Mouse (Mus musculus) neutrophil, adult 65 days (primary cell): ENCODE data around the gene Trappc11. TPM values are rescaled to one million over a fixed set of nuclear protein-coding genes. Genes with fewer than 3 reads are reported as not detected.

Experiments
- total RNA-seq: library from RNA; stranded (reverse); gene quantifications from 2 replicates; pipeline ENCODE4 v1.2.4, GENCODE M21; 2023

The Trappc11 gene
- 29.0 and 30.3 TPM in 2 replicates for total RNA-seq

GRCm38 (mm10) chr8:47533344-47534125 is at the start of gene Trappc11, which contains the start of gene Rwdd4a:
TSS of gene Trappc11 (minus strand) at chr8:47533470.
TSS of gene Rwdd4a (plus strand) at chr8:47533664.

GRCm38 (mm10) chr8:47446312-47447046 is 86.8 kb downstream of the Trappc11 start, which contains the start of gene Stox2:
TSS of gene Stox2 (minus strand) at chr8:47446362.

Other genes starting within 250 kb of the Trappc11 start
- 1.1 and 2.2 TPM in 2 replicates for gene Stox2, start 87.1 kb downstream of the Trappc11 start, total RNA-seq
- gene Rwdd4a, start 194 bp upstream of the Trappc11 start, total RNA-seq, result 8.0 and 10.2 TPM in 2 replicates
- 57.2 and 60.6 TPM in 2 replicates for gene Ing2, start 142.1 kb upstream of the Trappc11 start, total RNA-seq
- 22.2 and 23.5 TPM in 2 replicates for gene Cdkn2aip, start 180.5 kb upstream of the Trappc11 start, total RNA-seq